Mouse (Mus musculus) layer of hippocampus, adult 8-10 months (tissue): ENCODE data around the gene Usp2. TPM values are rescaled to one million over a fixed set of nuclear protein-coding genes. Genes with fewer than 3 reads are reported as not detected.

Experiments used
- DNase-seq, 2 experiments: peaks; one replicate each; pipeline ENCODE4 v3.0.0; 2022; ENCODE audit warnings: low spot score in 2 of 2
- total RNA-seq, 4 experiments: library from RNA; stranded (reverse); gene quantifications; 2 replicates each; pipeline ENCODE4 v1.2.4; 2022

Usp2 gene
- total RNA-seq, 4 experiments from 2014 or later = 82.1 to 101 (median 90.9) TPM

DNA sequence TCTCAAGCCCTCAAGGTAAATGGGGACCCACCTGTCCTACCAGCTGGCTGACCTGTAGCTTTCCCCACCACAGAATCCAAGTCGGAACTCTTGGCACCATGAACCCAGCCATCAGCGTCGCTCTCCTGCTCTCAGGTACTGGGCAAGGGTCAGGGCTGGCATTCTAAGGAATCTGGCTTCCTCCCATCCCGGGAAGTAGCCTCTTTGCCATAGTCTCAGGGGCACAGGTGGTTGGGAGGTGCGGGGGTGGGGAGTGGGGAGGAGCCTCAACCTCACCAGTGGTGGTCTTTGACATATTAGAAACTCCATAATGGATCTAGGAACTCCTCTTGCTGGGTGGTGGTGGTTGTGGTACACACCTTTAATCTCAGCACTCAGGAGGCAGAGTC is 20.9 kb upstream of the Usp2 start:
- DNase-seq = no peak

DNA sequence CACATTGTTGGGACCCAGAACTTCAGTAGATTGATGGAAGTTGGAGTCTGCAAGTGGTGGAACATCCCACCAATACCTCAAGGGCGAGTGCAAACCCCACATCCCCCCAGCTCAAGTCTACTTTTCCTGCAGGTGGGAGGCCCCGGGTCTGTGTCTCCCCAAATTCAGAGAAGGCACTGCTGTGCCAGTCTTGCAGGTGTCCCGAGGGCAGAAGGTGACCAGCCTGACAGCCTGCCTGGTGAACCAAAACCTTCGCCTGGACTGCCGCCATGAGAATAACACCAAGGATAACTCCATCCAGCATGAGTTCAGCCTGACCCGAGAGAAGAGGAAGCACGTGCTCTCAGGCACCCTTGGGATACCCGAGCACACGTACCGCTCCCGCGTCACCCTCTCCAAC is 20.4 kb upstream of the Usp2 start:
- no peak for DNase-seq

DNA sequence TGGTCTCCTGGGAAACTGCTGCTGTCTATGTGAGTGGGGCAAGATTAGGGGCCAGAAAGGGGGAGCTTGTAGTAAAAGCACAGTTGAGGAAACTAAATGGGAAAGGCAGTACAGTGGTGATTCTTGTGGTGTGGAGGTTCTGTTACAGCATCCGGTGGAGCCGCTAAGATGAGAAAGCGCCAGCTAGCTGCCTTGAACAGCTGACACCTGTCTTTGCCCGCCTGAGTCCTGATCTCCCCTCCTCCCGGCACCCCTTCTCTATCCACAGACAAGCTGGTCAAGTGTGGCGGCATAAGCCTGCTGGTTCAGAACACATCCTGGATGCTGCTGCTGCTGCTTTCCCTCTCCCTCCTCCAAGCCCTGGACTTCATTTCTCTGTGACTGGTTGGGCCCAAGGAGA is 19.8 kb upstream of the Usp2 start:
- DNase-seq = no peak

DNA sequence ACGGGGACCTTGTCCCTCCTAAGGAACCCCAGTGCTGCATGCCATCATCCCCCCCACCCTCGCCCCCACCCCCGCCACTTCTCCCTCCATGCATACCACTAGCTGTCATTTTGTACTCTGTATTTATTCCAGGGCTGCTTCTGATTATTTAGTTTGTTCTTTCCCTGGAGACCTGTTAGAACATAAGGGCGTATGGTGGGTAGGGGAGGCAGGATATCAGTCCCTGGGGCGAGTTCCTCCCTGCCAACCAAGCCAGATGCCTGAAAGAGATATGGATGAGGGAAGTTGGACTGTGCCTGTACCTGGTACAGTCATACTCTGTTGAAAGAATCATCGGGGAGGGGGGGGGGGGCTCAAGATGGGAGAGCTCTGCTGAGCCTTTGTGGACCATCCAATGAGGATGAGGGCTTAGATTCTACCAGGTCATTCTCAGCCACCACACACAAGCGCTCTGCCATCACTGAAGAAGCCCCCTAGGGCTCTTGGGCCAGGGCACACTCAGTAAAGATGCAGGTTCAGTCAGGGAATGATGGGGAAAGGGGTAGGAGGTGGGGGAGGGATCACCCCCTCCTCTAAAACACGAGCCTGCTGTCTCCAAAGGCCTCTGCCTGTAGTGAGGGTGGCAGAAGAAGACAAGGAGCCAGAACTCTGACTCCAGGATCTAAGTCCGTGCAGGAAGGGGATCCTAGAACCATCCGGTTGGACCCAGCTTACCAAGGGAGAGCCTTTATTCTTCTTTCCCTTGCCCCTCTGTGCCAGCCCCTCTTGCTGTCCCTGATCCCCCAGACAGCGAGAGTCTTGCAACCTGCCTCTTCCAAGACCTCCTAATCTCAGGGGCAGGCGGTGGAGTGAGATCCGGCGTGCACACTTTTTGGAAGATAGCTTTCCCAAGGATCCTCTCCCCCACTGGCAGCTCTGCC is 19.0 kb upstream of the Usp2 start:
- no peak for DNase-seq

DNA sequence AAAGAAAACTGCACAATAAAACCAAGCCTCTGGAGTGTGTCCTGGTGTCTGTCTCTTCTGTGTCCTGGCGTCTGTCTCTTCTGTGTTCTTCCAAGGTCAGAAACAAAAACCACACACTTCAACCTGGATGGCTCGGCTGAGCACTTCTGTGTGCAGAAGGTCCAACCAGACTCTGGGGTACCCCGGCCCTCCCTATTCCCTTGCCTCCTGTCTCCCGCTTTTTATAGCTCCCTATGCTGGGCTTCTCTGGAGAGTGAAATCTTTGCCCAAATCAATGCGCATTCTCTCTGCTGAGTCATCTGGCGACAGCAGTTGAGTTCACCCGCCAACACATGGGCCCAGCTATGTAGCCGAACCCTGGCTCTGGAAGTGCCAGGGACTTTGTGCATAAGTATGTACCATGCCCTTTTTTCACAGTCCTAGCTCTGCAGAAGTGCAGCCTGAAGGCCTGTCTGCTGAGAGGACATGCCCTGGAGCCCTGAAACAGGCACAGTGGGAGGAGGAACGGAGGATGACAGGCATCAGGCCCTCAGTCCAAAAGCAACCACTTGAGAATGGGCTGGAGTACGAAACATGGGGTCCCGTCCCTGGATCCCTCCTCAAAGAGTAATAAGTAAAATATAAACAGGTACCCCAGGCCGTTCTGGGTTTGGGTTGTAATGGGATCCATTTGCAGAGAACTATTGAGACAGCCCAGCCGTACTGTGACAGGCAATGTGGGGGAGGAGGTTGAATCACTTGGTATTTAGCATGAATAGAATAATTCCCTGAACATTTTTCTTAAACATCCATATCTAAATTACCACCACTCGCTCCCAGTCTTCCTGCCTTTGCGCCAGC is 18.1 kb upstream of the Usp2 start:
- DNase-seq = peak in 1 of 2 experiments; percentile 72

DNA sequence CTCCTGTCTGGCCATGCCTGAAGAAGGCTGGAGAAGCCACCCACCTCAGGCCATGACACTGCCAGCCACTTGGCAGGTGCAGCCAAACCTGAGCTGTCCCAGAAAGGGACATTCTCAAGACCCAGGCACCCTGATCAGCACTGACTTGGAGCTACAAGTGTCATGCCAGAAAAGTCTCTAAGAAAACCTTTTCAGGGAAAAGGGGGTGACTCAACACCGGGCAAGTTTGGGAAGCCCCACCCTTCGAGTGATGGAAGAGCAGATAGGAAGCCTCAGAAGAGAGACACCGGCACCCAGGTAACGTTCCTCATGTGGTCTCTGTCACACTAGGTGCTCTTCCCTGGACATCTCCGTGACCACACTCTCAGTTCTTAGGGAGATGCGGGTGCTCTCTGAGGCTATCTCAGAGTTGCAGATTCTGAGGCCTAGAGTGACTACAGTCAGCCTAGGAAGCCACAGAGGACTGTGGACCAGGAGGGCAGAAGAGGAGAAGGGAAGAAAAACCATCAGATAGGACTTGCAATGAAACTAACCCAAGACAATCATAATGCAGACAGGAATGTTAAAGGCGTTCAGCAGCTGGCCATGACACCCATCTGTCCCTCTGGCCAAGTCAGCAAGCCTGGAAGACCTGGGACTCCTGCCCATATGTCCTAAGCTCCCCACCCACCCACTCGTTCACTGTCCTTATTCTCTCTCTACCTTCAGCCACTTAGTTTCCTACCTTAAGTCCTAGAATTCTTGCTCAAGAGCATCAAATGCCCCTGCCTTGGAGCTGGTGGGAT is 17.2 kb upstream of the Usp2 start:
- no peak for DNase-seq

DNA sequence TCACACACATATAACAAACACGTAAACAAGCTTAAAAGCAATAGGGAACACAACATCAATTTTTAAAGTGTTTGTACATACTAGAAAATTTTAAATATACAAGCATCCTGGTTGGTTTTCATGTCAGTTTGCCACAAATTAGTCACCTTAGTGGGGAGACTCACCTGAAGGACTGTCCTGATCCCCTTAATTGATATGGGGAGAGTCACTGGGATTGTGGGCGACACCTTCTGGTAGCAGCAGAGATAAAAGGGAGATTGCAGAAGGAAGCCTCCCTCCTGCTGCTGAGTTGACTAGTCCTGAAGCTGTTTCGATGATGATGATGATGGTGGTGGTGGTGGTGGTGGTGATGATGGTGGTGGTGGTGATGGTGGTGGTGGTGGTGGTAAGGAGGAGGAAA is 14.0 kb upstream of the Usp2 start:
- DNase-seq = no peak

DNA sequence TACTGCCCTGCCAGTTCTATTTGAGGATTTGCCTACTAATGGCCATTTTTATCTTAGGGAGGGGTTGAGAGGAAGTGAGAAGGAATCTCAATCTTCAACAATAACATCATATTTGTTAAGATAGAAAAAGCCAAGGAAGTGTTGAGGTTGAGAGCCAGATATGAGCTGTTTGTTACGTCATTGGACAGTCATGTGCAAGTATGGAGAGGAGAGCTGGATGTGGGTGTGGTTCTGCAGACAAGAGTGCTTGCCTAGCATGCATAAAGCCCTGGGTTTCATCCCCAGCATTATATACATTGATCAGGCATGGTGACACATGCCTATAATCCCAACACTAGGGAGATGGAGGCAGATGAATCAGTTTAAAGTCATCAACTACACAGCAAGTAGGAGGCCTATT is 12.9 kb upstream of the Usp2 start:
- no peak for DNase-seq

DNA sequence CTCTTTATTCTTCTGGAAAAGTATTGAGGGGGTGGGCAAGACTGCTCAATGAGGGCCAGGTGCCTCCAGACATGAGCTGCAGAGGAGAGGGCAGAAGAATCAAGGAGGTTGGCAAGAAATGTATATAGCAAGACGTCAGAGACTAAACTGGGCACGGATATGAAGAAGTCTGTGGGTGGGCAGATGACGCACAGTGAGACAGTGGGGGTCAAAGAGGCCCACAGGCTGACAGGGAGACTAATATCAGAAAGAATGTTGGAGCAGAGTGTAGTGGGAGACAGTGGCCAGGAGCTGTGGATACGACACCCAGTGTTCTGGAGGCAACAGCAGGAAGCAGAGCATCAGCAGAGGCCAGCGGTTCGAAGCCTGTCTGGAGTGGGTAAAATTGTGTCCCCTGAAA is 8.2 kb upstream of the Usp2 start:
- DNase-seq = no peak

DNA sequence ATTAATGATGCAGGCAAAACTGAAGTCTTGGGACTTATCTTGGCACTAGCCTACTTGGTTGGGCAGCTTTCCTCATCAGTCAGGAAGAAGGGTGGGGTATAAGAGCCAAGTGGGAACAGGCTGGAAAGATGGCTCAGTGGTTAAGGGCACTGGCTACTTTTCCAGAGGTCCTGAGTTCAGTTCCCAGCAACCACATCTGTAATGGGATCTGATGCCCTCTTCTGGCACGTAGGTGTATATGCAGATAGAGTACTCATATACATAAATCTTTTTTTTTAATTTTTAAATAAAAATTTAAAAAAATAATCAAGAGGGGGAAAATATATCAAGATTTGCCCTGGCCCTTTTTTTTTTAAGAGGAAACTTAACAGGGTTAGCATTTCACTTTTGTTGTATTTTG is 1.6 kb upstream of the Usp2 start:
- DNase-seq = no peak

DNA sequence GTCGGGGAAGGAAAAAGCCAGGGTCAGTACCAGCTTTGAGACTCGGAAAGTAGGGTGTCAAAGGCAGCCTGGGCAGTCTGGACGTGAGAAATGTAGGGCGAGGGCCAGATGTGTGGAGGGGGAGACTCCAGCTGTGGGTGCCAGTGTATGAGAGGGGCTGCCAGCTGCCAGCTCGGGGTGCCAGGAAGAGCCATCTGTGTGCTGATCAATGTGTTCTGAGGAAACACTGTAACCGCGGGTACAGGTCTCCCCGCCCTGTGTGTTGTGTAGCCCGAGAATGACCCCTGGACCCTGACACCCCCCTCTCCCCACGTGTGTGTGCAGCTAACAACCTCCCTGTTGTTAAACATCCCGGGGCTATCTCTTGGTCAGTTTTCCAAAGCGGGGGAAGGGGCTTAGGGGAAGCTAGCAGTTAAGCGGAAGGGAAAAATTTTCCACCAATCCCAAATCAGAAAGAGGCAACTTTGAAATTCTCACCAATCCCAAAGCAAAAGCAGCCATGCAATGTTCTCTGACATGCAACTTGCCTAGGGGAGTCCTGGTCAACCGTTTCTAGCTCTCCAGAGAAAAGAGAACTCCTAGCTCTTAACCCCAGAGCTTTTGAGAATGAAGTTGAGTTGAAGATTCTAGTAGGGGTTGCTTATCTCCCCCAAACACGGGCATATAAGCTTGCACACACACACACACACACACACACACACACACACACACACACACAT is 579 bp downstream of the Usp2 start:
- DNase-seq = no peak

DNA sequence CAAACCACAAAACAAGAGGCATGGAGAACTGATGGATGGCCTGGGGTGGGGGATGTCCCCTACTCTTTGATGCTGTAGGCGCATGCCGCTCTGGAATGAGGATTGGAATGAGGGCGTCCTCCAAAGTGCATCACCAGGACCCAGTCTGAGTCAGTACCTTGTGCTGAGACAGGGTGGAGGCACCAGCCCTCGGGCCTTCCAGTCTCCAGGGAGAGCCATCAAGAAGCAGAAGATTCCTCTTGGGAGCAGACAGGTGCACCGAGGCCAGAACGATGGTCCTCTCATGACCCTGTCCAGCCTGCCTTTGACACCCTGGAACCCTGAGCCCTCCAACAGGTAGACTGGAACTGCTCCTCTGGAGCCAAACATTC is 1.1 kb downstream of the Usp2 start:
- DNase-seq = no peak

DNA sequence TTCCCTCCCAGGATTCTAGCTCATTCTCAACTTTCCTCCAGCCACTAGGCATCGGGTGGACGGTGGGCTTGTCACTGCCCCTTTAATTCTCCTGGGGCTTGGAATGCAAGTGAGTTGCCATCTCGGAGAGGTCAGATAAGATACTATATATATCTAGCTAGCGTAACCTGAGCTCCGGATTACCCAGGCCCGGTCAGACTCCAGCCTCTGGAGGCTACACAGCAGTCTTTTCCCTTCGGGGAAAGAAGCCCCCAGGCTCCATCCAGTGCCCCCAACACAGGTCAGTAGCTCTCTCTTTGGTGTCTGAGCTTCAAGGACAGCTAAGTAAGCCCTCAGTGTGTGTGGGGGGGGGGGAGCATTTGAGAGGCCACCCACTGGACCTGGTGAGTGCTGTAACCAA is 2.4 kb downstream of the Usp2 start:
- DNase-seq = no peak

DNA sequence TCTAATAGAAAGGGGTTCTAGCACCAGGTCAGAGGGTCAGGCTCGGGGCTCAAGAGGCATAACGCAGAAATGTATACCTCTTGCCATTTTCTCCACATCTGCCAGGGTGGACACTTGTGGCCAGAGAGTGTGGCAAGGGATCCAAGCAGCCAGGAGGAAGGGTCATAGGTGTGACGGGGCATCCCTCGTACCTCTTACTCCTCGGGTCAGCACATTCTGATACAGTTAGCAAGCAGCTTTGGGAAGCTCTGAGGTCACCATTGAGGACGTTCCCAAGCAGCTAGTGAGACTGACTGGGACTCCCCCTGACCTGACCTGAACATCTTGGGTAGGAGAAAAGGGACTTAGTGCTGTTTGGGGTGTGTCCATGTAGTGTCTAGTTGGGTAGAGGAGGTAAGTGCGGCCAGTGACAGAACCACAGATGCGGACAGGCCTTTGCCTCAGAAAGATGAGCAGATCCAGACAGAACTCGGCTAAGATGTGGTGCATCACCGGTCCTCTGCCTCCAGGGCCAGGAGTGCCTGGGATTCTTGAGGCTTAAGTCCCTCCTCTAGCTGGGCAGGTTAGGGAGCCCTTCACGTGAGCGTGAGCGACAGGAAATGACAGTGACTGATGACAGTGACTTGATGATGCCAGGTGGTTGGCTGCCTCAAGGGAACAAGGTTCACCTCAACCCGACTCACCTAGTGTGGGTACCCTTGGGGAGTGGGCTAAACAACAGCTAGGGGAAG is 3.5 kb downstream of the Usp2 start:
- DNase-seq = peak in 1 of 2 experiments; percentile 23

DNA sequence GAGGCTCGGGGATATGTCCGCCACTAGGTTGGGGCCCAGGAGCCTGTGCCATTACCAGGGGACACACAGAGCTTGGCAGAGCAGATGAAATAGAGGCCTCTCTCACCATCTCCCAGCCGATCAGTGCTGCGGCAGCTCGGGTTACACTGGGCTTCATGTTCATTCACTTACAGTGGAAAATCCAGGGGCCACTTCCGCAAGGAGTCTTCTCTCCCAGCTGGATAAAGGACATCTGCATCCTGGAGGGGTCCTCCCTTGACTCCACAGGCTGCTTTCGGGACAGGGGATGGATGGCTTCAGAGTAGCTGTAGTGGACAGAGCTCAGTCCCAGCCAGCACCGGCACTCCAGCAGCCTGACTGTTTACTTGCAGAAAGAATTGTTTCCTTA is 4.0 kb downstream of the Usp2 start:
- DNase-seq = peak in 1 of 2 experiments; percentile 6

DNA sequence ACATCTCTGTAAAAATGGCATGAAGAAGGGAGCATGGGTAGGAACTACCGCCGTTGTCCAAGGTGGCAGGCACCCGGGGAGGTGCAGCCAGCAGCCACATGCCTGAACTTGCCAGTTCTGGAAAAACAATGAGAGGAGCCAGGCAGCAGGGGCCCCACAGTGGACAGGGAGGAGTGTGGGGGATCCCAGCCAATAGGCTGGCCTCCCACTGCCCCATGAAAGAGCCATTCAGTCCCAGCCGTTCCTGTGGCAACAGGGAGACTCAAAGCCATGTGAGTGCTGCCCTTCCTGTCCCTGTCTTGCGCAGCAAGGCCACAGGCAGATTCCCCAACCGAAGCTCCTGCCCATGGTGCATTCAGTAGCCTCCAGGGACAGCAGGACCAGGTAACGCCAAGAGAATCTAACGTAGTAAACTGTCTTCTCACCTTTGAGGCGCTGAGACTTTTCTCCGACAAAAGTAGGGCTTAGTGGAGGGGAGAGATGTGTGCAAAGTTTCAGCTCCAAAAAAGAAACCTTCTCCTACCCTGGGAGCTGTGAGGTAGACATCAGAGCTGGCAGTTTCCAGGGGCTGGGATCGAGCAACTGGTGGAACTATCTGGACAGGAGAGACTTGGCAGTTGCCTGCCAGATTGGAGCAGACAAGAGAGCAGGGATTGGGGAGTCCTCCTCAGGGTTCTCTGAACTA is 5.2 kb downstream of the Usp2 start:
- DNase-seq = peak; percentile 68 to 82

DNA sequence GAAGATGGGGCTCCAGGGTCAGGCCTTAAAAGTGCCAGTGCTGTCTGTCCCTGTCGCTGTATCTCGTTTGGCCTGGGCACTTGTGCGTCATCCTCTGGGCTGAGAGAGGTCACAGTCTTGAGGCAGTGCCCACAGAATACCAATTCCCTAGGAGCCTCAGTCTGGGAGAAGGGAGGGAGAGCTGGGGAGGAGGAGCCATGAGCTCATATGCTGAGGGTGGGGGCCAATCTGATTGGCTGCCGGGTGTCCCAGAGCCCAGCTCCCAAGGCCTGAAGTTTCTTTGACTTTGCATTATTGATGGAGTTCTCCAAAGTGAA is 5.7 kb downstream of the Usp2 start:
- peak in 1 of 2 experiments; percentile 48 for DNase-seq

DNA sequence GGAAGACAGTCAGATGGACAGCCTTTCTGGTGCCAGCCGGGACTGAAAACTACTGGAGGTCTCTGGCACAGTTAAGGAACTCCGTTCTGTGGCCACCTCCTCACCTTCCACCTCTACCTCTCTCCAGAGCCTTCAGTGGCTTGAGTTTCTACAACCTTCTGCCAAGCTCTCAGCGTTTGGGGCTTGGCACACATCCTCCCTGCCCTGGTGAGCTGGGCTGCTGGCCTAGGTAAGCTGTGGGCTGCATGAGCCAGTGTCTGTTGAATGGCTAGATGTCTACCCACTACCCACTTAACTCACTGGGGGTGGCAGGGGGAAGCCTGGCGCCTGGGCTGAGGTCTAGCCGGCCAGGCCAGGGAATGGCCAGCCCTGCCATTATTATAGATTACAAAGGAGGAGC is 6.3 kb downstream of the Usp2 start:
- DNase-seq = no peak

DNA sequence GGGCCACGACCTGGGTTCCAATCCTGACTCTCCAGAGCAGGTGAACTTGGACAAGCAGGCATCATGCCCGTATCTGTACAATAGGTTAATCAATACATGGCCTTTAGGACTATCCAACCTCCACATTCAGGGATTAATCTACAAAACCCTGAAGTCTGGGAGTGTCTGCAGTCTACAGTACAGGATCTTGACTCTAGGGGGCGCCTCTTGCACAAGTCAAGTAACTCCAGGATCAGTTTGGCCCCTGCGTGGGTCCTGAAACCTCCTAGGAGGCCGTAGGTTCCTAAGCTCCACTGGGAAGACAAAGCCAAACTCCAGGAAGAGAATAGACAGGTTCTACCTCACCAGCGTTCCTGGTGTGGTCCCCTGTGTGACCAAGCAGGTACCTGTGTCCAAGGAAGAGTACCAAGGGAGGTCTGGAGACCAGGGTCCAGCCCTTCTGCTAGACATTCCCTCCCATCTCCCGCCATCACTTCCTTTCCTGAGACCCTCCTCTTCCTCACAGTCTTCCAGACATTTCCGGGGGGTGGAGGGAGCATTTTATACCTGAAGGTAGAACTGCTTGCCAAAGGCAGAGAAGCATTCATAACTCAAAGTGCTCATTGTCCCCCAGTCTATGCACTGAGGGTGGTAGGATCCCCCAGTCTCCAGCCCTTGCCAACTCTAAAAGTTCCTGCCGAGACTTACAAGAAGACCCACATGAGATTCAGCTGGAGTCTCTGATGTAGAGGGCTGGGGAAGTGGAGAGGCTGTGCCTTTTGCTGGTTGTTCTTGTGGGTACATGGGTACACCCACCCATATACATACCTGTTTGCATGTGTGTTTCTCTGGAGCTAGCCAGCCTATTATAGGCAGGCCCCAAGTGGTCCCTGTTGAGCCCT is 7.8 kb downstream of the Usp2 start:
- no peak for DNase-seq
